Mouse (Mus musculus) hematopoietic stem cell, adult 5-6 weeks (primary cell): ENCODE results near the gene Bahcc1. TPM values are rescaled to one million over a fixed set of nuclear protein-coding genes. Genes with fewer than 3 reads are reported as not detected.
A peak's percentile ranks its signal among the peaks of the same experiment; 100 is the strongest.

Source experiments
- ATAC-seq, 2 experiments: fragments of 125-278 bp in 1 of 2; replicated peaks in 1 of 2; 2 replicates each; pipeline ENCODE4 v1.8.0; 2016 to 2017; ENCODE audit warnings: inconsistent platforms in 2 of 2, mild to moderate bottlenecking in 2 of 2, moderate number of reproducible peaks in 2 of 2, low read depth in 1 of 2, moderate TSS enrichment in 1 of 2; ENCODE audit not compliant: low FRiP score in 2 of 2, poor library complexity in 2 of 2, severe bottlenecking in 2 of 2, insufficient read depth in 1 of 2, low TSS enrichment in 1 of 2
- total RNA-seq: library from RNA; stranded (forward); fragments of 172-1452, 232-1000 nt; gene quantifications from 2 replicates; pipeline ENCODE4 v1.2.3, GENCODE M21; 2017

Bahcc1 gene
- total RNA-seq, 1 experiment from 2014 or later, result 6.8 TPM

DNA sequence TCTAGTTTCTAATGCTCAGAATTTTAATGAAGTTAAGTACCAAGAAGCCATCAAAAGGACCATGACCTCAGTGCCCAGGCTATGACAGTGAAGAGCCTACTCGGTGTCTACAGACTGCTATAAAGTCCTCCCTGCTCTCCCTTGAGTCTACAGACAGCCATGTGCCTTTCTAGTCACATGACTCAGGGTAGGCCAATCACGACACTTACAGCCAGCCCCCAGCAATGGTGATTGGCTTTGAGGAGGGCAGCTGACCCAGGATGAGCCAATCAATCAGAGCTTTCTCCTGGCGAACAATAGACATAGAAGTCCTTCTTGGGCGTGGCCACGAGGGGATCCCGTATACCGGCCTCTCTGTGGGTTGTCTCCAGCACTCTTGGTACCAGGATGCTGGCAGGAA lies 65.0 kb downstream of the Bahcc1 start:
- no peak for ATAC-seq

DNA sequence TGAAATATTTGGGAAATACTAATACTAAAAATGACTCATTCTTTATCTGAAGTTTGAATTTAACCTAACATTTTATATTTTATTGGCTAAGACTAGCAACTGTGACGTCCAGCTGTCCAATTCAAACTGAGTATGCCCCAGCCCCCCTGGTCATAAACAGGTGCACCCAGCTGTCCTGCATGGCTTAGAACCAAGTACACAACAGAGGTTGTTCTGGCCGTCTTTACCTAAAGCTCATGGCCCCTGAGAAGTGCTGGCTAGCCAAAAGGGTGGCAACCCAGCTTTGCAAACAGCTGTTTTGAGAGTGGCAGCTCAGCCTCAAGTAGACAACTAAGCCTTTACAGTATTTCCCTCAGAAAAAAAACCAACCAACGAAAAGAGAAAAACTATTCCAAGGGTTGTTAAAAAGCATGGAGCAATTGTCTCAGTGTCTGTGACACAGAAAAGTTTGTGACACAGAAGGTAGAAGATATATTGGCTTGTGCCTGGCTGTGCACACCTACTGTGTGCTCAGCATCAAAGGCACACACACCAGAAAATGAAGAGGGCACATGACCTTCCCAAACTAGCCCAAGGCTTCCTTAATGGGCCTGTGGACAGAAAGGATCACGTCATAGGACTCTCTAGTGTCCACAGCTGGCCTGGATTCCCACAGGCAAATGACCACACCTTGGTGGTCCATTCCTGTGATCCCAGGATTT lies 65.8 kb downstream of the Bahcc1 start:
- ATAC-seq, result no peak

DNA sequence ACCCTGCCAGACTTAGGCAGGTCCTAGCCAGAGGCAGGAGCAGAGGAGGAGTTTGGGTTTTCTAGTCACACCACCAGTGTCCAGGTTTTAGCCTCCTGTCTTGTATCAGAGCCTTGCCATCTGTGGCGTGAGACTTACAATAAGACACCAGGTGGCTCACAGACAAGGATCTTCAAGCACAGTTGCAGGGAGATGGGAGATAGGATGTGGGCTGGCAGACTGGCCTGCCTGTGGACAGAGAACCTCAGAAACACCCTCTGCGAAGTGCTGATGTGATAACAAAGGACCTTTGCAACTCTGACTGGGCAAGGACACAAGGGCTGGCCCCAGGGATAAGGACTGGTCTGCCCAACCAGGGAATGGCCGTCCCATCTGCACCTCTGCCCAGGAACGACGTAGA lies 66.7 kb downstream of the Bahcc1 start:
- no peak for ATAC-seq

DNA sequence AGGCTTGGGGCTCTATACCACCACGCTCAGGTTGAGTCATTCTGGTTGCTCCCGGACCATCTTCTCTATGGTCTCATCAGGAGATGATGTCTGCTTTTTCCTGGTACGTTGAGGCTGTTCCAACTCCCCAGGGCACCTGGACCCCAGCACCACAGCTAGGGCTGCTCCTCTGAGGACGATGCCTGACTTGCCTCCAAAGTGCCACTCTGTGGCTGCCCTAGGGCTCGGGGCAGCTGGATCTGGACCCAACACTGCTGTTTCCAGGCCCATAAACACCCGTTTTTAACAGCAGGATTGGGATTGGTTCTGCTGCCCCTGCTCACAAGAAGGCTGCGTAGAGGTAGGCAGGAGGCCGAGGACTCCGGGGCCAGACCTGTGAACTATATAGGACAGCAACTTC lies 70.4 kb downstream of the Bahcc1 start:
- ATAC-seq, result no peak

DNA sequence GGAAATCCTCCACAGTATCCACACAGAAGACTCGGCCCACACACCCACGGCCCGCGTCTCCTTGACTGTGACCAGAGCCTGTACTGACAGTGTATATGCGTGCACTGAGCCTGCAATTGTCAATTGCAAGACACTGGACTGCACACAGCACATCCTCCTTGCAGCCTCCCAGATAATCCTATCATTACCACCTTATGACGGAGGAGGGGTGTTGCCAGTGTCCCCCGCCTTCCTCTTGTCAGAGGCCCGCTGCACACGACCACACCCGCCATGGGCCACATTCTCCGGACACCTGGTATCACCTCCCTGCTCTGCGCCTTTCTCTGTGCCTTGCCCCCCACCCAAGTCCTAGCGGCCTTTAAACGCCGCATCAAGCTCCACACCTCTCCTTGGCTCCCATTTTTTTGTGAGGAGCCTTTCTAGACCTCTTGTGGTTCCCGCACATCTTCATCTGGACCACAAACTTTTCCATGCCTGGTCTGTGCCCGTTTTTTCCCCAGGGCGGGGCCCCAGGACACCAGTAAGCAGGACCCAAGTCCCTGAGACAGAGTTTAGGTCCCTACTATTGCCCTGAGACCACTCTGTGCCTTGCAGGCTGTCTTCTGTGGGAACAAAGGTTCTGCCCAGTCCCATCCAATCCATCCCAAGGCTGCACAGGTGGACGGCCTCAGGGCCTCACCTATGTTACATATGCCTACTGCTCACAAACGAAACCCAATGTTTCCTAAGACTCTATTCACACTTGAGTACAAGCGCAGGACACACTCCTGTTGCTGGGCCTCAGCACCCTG lies 71.0 kb downstream of the Bahcc1 start:
- no peak for ATAC-seq

DNA sequence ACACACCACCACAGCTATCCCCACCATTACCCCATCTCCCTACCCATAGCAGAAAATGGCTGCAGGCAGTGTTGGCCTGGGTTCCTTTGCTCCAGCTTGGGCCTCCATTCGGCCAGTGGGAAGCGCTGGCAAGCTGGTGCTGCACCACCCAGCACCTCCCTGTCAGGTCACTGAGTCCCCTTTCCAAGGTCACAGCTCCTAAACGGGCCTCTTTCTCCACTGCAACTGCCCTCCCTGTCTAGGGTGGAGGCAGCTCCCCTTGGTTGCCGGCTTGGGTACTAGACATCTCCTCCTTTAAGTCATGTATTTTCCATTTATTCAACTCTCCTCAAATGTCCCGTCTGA lies 71.6 kb downstream of the Bahcc1 start:
- no peak for ATAC-seq

DNA sequence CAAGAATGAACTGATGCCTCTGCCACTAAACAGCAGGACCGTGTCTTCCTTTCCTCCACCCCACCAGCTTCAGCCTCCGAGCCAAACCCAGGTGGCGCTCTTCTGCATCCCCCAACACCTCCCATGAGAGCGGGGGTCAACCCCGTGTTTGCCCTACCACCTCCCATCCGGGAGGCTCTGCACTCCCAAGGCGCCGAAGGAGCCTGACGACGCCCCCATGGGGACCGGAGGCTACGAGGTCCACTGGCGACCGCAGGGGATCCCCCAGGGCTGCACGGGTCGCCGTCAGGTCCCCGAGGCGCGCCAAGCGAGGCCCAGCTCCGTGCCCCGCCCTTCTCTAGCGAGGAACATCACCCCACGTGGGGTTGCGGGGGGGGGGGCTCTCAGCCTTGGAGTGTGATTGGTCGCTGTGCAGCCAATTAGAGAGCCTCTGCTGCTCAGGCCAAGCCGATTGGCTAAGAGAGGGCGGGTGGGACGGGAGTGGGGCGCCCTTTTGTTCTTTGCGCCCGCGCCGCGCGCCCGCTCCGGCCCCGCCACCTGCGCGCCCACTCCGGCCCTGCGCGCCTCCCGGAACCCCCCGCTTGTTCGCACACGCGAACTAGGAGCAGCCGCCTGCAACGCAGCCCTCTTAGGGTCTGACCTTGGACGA lies 72.3 kb downstream of the Bahcc1 start:
- ATAC-seq, result peak; percentile 75 to 83

DNA sequence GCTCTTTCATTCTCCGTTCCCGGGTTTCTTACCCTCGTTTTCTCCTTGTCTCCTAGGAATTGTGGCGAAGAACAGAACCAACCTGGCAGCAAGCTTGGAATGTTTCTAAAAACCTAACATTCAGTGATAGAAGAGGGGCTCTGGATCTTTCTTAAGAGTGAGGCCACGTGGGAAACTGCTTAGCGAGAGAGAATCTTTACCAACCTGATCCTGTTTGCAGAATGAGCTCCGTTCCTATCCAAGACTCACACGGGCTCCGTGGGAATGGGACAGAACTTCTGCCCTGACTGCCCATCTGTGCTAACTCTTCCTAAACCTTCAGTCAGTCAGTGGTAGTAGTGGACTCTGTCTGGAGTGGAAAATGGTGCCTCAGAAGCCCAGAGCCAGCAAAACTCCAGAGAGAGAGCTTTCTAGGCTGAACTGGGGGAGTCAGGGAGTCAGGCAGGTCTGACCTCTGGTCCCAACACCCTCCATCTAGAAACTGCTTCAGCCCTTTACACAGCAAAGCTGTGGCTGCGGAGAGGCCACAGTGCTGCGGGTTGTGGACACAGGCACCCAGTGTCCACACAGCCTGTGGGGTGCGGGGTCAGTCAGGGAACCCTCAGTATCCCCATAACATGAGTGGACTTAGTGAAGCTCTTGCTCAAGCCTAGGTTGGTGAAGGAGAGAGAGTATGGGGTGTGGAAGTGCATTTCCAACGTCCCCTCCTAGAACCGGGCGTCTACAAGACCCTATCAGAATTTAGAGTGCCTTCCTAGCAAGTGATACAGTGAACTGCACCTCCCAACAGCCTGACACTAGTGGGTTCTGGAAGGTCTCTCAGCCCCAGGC lies 73.0 kb downstream of the Bahcc1 start:
- no peak for ATAC-seq

DNA sequence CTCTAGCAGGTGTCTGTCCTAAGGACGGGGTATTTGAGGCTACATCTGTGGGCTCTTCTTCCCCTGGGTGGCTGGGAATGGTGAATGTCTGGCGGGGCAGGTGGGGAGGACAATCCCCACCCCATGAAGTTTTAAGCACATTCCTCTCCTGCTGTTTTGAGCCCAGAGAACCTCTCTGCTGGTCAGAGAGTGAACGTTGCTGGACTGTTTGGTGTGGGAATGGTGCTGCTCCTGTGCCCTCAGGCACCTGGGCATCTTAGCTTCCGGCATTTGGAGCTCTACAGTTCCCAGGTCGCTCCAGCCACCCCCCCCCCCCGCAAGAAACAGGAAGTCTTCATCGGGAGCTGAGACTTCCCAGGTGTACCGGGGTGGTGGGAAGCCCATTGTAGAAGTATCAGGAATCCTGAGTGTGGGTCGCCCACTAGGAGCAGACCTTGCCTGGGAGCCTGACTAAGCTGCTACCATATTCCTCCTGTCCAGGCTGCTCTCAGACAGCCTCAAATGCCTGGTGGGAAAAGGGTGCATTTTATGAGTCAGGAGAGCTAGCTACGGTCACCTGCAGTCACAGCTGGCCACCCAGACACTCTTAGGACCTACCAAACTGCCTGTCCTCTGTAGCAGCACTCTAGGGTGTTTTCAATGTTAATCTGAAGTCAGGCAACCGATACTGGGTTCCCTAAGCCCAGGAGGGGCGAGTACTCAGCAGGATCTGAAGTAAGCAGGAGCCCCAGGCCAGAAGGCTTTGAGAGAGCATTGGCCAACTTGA lies 73.8 kb downstream of the Bahcc1 start:
- no peak for ATAC-seq

DNA sequence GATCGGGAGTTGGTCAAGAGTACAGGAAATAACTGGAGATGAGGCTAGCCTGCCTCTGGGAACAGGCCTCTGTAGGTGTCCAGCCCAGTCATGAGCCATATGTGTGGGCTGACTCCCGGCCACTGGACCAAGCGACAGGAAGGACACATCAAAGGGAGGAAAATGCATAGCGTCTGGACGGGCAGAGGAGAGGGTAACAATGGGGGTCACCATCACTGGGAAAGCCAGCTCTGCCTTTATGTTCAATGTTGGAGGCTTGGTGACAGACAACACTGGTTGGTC lies 74.3 kb downstream of the Bahcc1 start:
- no peak for ATAC-seq

DNA sequence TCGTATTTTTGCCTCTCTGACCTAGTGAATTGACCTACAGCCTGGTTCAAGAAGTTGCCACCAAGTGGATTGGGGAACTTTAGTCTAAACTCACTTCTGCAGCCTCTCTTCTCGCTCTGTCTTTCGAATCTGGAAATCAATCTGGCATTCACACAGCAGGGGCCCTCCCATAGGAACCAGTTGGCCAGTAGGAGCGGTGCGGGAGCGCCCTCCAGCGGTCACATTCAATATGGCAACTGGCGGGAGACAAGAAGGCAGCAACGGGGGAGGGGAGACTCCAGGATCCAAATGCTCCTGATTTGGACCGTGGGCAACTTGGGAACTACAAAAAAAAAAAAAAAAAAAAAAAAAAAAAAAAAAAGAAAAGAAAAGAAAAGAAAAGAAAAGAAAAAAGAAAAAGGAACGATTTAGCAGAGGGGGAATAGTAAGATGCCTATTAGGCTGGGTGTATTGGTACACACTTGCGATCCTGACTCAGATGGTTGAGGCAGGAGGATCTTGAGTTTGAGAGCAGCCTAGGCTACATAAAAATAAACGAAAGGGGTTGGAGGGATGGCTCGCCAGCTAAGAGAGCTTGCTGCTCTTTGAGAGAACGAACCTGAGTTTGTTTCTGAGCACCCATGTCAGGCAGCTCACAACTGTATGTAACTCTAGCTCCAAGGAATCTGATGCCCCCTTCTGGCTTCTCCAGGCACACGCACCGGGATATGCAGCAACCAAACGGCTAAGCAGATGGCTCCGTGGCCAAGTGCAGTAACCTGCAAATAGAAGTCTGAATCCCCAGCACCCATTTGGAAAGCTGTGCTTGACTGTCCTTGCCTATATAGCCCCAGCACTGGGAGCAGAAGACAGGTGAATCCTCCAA lies 75.1 kb downstream of the Bahcc1 start:
- ATAC-seq, result peak; percentile 37 to 43; a peak in 3 of 4 replicates

DNA sequence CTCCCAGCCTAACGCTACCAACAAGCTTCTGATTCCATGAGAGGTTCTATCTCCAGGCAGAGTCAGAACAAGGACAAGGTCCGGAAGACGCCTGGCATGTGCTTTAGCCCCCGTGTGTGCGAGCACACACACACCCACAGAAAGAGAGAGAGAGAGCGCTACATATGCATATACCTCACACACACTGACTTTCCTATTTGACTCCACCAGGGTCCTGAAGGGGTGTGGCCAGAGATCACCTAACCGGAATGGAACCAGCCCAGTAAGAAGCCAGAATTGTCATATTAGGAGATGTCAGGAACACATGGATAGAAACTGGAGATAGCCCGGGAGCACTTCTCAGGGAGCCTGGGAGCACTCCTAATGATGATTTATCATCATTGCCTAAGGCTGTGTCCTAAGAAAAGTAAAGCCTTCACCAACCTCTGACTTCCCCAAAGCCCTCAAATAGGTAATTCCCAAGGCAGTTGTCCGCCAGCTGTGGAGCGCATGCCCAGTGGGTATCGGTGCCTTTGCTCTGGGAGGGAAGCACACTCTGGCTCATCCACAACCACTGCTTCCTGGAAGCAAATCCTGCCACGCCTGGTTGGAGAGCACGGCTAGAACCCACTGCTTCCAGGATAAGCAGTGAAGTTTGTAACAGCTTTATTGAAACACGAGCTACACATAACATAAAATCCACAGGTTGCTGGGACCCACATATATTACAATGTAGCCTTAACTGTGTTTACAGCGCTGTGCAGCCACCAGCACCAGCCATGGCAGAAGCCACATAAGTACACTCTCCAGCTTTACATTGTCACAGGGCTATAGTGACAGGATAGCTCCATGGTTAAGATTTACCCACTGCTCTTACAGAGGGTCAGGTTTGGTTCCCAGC lies 75.9 kb downstream of the Bahcc1 start:
- no peak for ATAC-seq

DNA sequence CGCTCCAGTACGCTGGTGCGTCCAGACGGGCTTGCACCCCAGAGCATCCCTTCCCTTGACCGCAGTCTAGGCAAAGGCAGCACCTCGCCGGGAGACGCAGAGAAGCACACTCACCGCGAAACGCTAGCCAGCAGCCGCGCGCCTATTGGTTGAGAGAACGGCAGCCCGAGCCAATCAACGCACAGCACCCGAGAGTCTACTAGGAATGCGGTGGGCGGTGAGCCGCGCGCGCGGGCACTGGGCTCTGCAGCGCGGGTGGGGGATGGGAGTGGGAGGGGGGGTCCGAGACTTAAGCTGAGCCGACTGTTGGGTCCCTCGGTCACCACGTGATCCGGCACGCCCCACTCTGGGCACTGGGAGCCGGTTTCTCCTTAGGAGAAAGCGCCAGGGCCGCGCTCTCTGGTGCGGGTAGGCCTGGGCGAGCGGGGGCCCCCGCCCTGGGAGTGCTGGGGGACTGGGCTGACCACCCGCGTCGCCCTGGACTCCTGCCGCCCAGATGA lies 78.1 kb downstream of the Bahcc1 start:
- ATAC-seq, result peak; percentile 77 to 81

DNA sequence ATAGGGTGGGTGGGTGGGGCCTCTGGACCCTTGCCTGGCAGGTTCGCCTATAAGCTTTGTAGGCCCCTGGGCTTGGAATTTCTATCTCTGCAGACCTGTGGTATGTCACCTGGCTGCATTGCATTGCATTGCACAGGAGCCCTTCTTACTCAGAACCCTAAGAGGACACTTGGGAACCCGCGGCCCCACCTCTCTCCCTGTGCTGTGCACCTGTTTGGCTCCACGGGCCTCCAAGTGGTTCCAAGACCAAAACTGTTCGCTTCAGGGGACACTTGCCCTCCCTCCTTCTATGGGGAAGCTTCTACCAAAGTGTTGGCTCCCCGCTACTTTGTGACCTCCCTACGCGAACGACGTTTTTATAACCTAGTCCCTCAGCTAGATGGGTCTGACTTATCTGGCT lies 78.8 kb downstream of the Bahcc1 start:
- ATAC-seq, result no peak

DNA sequence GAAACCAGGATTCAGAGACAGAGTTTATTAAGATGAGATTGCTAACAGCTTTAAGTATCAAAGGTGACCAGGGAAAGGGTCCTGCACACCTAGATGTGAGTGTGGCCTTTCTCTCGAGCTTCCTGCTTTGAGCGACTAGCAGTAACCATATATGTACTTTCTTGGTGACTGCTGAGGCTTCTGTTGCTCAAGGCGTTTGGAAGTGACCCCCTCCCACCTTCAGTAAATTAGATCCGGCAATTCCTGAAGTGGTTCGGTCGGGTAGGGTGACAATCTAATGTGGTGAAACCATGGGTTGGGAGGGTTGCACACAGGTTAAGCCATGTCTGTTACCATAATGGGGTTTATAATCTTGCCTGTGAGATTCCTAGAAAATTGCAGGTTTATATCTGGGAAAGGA lies 79.3 kb downstream of the Bahcc1 start:
- ATAC-seq, result no peak
